Mouse (Mus musculus): ENCODE results near the gene Gm7271.

Gm7271 gene

DNA sequence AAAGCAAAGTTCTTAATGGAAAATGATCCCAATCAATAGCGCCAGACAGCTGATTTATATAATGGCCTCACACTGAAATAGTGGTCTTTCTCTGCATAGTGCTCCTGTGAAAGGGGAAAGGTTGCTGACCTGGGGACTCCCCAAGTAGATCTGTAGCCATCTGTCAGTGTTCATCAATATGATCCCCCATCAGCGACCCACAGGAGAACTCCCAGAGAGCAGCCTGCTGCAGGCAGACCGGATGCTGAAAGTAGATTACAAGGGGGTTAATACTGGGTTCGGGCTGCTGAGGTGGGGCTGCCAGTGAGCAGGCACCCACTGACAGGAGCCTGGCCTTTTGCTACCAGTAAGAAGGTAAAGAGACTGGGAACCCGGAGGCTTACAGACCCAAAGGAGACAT lies at the start of gene Gm7271:
TSS of gene Gm7271 (plus strand) at position 230 of the 400 bp plus-strand sequence.
- peak; percentile 14 for DNase-seq (ENCODE audit: low spot score)

DNA sequence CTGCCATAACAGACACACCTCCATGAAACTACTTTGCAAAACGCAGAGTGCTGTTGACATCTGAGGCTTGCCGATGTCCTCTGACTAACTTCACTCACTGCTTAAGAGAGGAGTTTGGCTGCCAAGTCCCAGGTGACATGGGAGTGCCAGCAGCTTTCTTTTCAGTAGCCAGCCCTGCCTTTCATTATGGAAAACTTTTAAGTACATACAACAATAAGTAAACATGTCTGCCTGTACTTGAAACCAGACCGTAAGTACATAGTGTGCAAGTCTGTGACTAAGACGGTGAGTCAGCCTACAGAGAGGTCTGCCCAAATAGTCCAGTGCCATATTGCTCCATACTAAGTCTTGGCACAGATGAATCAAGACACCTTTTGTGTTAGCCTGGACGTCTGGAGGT lies 46.7 kb upstream of the Gm7271 start:
- no peak for DNase-seq (ENCODE audit: low spot score)

DNA sequence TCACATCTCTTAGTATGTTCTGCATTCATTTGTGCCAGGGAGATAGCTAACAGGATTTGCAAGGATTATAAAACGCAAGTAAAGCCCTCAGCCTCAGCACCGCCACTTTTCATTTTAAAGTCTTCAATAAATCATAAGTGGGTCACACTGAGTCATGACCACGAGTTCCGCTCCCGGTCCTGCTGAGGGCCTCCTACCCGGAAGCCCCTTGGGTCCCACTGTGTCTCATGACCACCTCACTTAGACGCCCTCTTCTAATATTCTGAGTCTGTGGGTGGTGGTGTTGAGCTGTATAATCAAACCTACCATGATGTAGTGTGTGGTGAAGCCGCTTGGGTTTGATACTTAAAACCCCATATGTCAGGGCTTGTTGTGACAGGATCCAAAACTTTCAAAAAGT lies 46.1 kb upstream of the Gm7271 start:
- DNase-seq (ENCODE audit: low spot score), result no peak

DNA sequence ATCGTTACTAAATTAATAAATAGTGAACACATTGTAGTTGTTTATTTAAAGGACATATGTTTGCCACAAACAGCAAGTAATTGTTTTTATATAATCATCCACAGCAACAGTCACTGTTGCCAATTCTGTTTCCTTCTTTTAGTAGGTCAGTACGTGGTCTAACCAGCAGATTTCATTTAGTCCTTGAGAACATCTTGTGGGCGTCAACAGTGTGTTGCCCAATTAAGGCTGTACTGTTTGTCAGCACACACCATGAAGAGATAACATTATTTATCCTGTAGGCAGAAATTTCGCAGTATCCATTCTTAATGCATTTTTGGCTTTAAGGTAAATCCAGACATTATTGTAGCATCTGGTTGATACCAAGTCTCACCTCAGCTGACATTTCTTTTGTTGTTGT lies 42.4 kb upstream of the Gm7271 start:
- no peak for DNase-seq (ENCODE audit: low spot score)

DNA sequence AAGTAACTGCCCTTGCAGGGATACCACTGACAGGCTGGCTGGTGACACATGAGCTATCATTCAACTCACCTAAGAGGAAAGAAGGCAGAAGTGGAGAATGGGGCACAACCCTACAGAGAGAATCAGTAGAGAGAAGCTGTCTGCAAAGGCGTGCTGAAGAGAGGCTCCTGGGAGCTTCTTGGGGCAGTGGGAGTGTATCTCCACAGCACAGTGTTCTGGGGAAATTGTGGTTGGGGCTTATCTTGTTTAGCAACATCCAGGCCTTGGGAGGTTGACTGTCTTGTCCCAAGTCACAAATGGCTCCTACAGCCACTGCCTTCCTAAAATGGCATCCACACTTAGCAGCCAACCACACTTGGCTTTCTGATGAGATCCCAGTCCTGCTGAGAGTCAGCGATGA lies 8.9 kb upstream of the Gm7271 start:
- no peak for DNase-seq (ENCODE audit: low spot score)

DNA sequence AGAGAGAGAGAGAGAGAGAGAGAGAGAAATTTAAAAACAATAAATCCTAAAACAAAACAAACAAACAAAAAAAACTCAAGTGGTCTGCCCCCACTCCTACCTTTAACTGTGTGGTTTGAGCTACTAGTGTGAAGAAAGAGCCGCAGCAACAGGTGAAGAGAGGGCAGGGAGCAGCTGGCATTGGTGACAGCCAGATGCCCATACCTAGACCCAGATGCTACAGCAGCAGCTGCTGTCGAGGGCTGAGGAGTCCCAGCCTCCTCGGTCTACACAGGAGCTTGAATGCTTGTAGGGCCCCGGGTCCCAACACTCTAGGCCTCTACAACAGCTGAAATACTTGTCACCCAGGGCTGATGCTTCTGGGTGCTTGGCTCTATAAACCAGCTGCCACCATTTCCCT lies 7.0 kb upstream of the Gm7271 start:
- DNase-seq (ENCODE audit: low spot score), result no peak

DNA sequence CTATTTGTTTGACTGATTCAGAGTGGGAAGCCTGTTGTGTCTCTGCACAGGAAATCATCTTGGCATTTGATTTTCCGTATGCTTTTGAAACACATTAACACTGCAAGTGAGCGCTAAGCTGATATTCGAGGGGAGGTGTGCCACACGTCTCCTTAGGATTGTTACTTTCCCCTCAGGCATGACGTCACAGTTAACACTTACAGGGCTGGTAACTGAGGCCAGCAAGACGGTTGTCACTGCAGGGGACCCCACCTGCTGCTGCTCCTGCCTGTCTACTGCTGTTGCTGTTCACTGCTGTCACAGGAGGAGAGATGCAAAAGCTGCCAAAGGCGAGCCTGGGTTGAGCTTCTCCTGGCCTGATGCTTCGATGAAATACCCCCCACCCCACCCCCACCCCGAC lies 6.1 kb upstream of the Gm7271 start:
- DNase-seq (ENCODE audit: low spot score), result no peak

DNA sequence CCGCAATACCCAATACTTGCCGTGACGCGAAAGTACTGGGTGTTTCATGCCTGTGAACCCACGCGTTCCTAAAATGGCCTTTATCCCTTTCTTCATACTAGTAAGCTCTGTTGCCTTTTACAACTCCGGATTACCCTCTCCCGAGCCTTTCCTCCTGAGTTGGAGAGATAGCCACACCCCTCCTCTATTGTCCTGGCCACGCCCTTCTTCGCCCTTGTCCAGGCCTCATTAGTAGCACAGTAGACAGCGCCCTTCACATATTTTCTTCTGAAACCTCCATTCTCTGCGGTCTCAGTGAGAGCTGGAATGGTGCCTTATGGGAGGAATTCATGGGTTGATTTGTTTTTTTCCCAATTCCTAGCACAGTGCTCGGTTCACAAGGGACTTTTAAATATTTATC lies 11.3 kb downstream of the Gm7271 start:
- DNase-seq (ENCODE audit: low spot score), result no peak

DNA sequence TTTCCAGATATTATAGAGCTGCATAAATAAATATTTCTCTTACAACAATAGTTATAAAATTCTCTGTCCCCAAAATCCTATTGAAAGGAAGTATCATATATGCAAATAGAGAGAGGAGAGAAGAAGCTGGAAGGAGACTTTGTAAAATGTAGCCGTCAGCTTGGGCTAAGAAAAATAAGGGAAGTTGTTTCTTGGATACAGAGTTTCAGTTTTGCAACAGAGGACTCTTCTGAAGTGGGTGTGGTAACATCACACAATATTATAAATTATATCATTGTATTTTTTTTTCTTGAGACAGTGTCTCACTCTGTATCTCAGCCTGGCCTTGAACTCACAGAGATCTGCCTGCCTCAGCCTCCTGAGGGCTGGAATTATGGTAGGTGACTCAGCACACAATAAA lies 38.6 kb downstream of the Gm7271 start:
- DNase-seq (ENCODE audit: low spot score), result no peak

DNA sequence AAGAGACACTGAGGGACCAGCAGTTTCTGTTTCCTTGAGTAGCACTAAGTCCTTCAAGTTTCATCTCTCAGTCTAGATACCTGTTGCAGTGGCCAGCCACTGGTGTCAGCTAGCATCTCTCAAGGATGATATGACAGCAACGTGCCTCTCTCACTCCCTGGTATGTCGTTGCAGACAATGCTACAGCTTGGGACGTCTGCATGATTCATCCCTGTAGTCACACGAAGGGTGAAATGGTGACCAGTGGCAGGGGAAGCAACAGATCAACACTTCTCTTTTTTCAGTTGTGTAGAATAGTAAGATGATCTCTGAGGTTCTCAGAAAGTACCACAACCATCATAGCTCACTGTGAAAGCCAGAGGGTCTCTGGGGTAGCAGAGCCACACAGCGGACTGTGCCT lies 40.8 kb downstream of the Gm7271 start:
- no peak for DNase-seq (ENCODE audit: low spot score)

DNA sequence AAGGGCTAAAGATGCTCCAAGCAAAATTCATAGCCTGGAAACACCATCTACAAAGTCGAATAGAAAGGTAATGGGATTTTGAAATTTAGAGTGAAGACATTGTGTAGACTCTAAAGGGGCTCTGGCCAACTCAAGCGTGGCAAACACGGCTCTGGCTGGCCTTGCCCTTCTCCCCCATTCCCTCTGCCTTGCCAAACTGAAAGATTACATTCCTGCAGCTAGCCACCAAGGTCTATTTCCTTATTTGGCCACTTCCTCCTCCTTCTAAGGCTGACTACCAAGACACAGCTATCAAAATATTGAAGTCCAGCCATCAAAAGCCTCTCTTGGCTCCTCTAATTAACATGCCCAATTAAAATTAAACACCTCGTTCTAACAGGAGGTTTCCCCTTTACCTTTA lies 41.2 kb downstream of the Gm7271 start:
- DNase-seq (ENCODE audit: low spot score), result no peak

DNA sequence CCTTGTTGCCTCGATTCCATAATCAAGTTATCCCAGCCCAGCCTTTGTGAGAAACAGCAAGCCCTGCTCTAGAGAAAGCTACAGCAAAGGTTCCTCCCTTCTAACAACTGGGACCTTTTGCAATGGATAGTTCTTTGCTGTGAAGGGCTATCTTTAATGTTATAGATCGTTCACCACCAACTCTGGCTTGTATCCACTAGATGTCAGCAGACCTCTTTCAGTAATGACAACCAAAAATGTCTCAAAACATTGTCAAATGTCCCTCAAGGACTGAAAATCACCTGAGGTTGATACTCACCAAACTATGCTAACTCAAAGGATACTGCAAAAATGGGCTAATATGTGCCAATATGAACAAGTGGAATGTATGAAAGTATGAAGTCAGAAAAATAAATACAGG lies 42.0 kb downstream of the Gm7271 start:
- no peak for DNase-seq (ENCODE audit: low spot score)

DNA sequence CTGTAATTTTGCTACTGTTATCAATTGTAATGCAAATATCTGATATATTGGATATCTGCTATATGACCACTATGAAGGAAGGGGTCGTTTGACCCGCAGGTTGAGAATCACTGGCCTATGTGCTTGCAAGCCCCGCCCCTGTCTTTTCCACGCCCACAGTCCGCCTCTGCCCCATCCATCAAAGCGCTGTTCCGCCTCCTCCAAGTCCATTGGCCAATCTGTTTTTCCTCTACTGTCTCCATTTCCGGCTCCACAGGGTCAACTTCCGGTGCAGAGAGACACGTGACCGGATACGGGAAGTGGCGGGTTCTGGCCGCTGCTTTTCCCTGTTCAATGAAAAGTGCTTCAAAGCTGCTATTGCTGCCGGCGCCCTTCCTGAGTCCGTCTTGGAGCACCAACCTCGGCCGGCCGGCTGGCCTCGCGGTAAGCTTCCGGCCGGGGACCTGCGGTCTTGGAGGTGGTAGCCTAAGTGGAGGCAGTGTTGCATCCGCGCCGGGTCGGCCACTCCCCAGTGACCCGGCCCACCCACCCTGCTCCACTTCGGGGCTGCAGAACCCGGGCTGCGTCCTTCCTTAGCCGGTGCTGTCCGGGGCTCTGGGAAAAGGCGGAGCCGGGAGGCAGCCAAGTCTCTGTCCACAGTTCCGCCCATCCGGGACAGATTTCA lies 45.3 kb downstream of the Gm7271 start, which contains the start of gene Exoc1:
TSS of gene Exoc1 (plus strand) at position 272 of the 664 bp plus-strand sequence.
- peak; percentile 97 for DNase-seq (ENCODE audit: low spot score)

DNA sequence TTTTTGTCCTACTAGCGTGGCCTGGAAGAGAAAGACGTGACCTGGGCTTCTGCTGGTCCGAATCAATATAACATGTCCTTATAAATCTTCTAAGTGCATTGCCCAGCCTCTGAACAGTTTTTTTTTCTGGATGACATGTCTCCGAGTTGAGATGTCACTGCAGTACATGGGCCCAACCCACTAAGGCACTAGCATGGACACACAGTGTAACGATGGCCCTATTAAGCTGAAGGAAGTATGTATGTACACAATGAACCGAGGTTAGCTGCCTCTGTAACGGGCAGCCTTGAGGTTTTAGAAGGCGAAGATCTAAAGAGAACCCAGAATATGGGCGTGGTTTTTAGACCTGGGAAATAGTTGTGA lies 45.8 kb downstream of the Gm7271 start:
- DNase-seq (ENCODE audit: low spot score), result no peak

DNA sequence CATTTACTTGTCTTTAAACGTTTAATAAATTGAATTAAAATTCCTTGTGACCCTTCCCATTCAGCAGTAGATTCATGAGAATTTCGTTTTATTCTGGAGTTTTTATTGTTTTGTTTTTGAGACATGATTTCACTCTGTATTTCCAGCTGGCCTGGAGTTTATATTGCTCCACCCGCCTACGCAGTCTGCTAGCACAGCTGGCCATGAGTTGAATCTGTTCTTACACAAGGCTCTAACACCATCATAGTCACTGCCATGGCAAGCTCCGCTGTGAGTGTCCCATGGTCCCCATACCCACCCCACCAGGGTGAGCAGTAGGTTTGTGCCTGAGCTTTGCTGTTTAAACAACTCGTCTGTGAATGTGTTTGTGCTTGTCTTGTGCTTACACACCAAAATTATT lies 49.3 kb downstream of the Gm7271 start:
- no peak for DNase-seq (ENCODE audit: low spot score)

DNA sequence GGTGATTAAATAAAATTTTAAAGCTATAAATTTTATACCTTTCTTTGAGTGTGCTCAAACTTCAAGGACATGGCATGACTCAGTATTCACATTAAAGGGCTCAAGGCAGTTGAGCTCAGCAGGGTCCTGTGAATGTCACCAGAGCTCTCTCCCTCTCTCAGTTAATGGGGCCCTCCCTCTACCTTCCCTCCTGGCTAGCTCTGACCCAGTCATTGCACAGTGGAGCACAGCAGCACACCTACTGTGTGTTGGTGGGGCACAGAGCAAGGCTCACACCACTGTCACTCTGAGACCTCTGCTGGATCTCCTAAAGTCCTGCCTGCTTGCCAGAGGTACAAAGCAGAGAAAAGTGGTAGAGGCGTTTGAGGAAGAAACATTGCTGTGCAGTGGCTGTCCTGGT lies 52.4 kb downstream of the Gm7271 start:
- no peak for DNase-seq (ENCODE audit: low spot score)

DNA sequence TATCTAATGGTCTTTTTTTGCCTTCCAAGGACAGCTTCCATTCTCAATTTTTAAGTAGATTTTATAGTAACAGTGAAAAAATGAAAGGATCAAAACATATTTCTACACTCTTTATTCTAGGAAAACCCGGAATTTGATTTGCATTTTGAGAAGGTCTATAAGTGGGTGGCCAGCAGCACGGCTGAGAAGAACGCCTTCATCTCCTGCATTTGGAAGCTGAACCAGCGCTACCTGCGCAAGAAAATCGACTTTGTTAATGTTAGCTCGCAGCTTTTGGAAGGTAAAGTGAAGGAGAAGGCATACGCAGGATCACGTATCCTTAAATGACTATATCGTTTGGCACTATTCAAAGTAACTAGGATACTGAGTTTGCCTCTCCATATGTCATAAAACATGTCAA lies 53.7 kb downstream of the Gm7271 start:
- DNase-seq (ENCODE audit: low spot score), result no peak

DNA sequence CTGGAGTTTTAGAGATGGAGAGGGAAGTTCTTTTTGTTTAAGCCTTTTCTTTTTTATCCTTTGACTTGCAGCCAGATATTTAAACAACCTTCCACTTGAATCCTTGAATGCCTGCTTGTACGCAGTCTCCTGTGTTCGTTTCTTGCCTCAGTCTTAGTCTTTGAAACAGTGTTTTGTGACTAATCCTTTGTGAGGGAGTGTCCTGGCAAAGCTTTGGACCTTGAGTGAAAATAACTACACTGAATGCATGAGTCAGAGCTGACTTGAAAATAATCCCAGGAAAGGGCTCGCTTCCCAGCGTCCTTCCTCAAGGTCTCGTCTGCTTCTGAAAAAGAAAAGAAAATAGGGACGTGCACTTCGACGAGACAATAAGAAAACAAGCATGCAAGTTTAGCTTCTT lies 56.3 kb downstream of the Gm7271 start:
- no peak for DNase-seq (ENCODE audit: low spot score)

DNA sequence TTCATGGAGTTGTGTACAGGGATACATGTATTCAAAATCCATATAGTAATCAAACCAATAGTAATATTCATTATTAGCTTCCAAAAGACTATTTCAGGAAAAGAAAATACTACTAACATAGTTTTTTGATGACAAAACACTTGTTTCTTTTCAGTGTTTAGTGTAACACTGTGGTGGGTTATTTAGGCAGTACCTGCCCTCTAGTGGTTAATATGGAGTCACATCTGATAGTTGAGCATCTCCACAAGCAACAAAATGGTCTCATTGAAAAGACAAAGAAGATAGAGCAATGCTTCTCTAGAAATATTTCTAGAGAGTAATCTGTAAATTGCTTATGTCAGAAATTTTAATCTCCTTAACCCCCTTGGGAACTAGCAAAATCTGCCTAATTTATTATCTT lies 57.0 kb downstream of the Gm7271 start:
- DNase-seq (ENCODE audit: low spot score), result peak; percentile 19

DNA sequence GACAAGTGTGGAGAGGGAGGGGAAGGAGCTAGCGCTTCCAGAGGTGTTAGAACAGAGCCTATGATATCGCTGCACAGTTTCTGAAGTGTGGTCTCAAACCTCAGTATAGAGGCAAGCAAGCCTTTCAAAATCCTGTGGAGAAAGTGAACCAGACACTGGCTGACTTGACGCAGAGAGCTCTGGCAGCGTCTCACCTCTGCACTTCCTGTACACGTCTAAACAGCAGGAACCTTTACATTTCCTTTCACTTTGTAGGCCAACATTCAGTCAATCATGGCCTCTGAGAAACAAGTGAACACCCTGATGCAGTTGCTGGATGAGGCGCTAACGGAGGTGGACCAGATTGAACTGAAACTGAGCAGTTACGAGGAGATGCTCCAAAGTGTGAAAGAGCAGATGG lies 59.4 kb downstream of the Gm7271 start:
- DNase-seq (ENCODE audit: low spot score), result no peak

DNA sequence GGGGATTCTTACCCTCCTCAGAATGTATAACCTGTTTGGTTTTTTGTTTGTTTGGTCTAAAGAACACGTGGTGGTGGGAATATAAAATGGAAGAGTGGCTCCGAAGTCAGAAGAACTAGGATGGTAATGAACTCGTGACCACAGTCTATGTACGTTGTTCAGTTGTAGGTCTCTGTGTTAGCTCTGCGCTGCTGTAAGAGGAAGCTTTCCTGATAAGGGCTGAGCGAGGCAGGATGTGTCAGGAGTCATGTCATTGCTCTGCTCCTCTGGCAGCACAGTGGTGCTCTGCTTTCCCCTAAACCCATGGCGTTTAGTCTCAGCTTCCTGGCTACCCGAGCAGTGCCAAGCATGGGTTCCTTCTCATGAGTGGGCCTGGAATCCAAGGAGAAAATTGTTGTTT lies 66.6 kb downstream of the Gm7271 start:
- no peak for DNase-seq (ENCODE audit: low spot score)

DNA sequence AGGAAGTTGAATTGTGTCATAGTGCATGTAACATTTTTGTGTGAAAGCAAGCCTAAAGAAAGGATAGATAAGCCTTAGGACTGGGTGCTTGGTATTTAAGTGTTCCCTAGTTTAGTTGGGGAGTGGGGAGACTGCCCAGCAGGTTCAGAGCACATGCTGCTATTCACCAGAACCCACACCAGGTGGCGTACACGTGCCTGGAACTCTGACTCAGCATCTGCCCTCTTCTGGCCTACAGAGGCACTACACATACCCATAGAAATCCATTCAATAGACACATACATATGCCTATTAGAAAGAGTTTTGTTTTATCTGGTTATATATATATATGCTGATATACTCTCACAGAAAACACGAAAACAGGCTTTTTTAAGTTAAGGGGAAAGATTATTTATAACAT lies 81.5 kb downstream of the Gm7271 start:
- peak; percentile 79 for DNase-seq (ENCODE audit: low spot score)
